Mouse (Mus musculus) adrenal gland, postnatal 25 days (tissue): ENCODE data around the gene Pdilt. TPM values are rescaled to one million over a fixed set of nuclear protein-coding genes. Genes with fewer than 3 reads are reported as not detected.
"Not testable (repeated sequence)": the region's sequence is repeated elsewhere in the genome, so short reads cannot be mapped to it uniquely, and the experiment has no call there.

Source experiments
- DNase-seq: peaks from one replicate; pipeline ENCODE4 v3.0.0; 2021; ENCODE audit warnings: mixed read lengths
- long read RNA-seq: library from polyadenylated mRNA; stranded (forward); transcript quantifications from one replicate; pipeline ENCODE4 v2.0.0, GENCODE M21; 2021
- total RNA-seq: library from RNA; stranded (reverse); gene quantifications from 2 replicates; pipeline ENCODE4 v1.2.3, GENCODE M21; 2021

Pdilt gene
- not detected in 2 replicates for total RNA-seq
- long read RNA-seq, partial matches to known transcripts: 0 of 2 reads
- long read RNA-seq, other reads (novel, unspliced or antisense): 2 of 2 reads

DNA sequence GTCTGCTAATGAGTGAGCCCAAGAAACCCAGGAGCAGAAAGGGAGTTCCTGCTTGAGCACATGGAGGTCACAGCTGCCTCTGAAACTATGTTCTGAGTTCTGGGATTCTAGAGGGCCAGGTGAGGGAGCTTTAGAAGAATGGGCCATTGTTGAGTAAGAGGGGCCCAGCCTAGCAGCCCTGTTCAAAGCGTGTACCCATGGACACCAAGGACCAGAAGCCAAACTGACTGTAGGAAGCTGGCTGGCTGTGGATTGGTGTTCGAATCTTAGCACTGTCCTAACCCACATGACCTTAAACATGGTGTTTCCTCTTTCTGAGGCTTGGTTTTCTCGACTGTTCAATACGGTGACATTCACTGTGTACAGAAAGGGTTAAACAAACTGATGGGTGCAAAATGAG, at the start of gene Pdilt:
Gene Pdilt (minus strand): TSS at position 101 of the 400 bp plus-strand sequence.
- DNase-seq: no peak

DNA sequence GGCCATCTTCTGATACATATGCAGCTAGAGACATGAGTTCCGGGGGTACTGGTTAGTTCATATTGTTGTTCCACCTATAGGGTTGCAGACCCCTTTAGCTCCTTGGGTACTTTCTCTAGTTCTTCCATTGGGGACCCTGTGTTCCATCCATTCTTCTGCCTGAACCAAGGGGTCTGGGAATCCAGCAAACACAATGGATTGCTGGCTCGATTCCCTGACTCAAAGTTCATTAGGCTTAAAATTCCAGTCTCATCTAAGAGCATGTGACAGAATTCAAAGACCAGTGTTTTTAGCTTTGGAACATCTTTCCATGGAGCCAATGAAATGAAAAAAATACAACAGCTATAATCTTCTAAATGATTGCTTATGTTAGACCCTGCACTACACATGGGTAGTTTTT, 39.2 kb upstream of the Pdilt start:
- DNase-seq: not testable (repeated sequence)

DNA sequence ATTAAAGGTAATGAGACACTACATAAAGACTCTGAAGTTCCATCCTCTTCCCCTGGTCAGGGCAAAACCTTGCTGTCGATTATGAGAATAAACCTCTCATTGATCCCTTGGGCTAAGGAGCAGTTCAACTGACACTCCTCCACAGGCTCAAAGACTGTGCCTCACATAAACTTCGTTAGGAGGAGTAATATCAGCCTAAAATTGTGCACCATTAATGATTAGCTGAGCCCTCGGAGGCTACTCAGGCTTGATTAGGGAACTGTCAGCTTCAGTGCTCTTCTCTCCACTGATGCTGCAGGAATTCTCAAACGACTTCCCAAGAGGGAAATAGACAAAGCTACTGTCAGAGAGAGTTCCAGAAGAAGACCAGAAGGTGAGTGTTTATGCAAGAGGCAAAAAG, 38.2 kb upstream of the Pdilt start:
- DNase-seq: no peak

DNA sequence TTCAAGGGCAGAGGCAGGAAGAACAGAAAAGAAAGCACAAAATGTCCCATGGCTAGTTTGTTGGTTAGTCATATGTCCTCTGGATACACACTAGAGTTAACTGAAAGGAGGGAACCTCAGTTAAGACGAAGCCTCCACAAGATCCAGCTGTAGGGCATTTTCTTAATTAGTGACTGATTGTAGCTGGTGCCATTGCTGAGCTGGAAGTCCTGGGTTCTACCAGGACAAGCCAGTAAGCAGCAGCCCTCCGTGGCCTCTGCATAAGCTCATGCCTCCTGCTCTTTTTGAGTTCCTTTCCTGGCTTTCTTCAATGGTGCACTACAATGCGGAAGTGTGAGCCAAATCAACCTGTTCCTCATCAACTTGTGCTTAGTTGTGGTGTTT, 37.2 kb upstream of the Pdilt start:
- no peak for DNase-seq

DNA sequence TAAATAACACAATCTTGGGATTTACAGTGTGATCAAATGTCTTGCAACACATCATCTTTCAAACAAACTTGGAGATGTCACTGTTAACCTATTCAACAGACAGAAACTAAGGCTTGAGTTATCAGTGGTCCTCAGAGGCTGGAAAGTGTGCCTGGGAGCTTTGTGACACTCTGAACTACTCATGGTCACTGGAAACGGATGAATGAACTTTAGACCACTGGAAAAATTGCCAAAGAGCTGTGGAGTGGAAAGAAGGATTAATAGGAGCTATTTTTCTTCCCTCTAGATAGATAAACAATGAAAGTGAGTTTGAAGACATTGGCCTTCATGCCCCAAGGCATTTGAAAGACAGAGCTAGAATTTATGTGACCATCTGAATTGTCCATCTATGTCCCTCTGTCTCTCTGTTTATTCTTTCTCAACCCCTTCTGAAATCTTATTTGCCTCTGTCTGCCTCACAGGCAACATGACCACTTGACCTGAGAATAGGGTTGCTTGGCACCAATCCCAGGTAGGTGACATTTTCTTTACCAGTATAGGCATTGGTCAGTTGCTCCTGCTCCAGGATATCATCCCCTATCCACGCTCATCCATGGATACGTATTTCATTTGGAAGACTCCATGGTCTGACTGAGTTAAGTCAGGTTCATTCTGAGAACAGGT, 36.6 kb upstream of the Pdilt start:
- no peak for DNase-seq

DNA sequence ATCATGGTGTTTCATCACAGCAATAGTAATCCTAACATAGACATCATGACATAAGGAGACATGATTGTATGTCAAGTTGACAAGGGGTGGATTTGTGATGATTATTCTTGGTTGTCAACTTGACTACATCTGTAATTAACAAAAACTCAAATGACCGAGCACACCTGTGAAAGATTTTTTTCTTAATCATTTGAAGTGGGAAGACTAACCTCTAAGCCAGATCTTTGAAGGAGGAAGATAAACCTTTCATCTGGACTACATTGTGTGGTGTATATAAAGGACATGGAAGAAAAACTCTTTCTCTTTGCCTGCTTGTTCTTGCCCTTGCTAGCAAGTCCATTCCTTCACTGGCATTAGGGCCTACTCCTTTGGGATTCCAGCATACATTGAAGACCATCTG, 30.8 kb upstream of the Pdilt start, which contains the start of gene Acsm2:
Gene Acsm2 (plus strand): TSS at position 301 of the 400 bp plus-strand sequence.
- no peak for DNase-seq

DNA sequence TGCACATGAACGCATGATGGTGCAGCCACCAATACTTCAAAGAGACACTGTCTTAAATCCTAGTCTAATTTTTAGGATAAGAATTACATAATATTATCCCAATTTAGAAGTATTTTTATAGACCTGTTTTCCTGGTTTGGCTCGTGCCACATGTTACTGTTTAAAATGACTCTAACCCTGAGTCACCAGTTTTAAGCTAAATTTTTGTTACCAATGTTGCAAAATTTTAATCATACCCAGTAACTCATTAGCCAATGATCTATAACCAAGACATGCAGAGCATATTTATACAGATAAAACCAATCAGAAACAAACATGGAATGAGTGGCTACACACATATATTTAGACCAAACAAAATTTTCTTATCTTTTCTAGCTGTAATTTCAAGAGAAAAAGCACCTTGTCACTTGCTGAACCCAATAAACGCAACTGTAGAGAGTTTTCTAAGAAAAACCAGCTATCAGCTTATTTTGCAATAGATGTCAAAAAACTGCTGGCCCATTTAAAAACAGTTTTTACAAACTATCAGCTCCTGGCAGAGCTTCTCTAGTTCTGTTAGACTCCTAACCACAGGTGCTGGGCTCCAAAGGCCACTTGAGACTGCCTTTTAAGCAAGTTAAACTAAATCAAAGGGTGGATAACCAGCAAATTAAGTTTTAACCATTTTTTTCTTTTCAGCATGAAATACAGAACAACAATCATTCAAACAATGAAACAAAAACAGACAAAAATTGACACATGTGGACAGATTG, 27.4 kb upstream of the Pdilt start:
- DNase-seq: no peak

DNA sequence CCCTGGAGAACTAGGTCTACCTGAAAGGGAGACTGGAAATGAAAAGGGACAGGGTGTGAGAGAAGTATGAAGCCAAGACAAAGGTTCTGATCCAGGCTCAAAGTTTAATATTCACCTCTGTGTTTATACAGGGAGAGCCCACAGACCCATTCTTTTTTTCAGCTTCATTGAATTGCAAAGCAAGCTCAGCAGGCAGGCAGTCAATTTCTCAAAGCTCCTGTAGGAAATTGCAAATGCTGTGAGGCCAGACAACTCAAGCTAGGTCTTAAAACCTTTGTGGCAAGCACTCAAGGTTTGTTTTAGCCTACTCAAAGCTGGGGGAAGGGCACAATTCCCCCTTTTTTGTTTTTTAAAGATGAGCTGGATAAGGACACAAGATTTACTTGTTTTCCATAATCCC, 22.3 kb upstream of the Pdilt start:
- DNase-seq: no peak

DNA sequence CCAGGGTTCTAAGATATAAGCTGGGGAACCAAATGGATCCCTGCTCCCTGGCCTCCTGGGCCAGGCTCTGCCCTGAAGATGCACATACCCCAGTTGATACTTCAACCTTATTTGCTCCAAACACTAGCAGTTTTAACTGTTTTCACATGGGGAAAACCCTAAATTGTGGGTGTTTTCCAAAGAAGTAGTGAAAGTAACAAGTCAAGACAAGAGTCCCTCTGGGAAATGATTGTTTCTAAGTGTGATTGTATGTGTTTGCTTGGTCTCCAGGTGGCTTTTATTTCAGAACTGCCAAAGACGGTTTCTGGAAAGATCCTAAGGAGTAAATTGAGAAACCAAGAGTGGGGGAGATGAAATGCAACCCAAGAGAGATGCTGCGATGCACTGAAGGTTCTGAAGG, 19.2 kb upstream of the Pdilt start:
- DNase-seq: no peak

DNA sequence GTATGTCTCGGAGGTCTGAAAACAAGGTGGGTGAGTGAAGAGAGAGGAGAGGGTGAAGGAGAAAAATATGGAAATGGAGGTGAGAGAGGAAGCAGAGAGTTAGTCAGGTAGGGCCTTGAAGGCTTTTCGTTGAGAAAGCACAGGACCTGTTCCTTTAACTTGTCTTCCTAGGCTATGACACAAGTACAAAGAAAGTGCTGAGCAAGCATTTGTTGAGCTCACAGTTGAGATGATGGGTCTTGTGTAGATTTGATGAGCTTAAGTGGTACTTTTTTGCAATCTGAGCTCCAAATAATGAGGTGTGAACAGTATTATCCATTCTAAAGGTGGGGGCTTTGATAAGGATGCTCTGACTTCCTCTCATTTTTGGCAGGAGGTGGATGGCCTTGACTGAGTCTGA, 11.1 kb upstream of the Pdilt start:
- DNase-seq: no peak

DNA sequence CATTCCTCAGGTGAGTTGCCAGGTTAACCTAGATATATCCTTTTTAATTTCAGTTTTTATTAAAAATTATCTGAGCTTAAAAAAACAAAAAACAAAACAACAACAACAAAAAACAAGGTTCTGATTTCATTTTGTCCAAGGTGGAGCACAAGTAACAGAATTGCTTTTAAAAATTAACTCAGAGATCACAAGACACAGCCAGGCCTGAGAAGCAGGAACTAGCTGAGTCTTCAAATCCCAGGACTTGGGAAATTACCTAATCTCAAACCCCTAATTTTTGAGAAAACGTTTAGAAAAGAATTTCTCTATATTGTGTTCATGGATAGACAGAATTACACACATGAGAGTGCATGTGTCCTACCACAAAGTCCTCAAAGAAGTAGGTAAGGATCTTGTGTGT, 9.6 kb upstream of the Pdilt start:
- DNase-seq: no peak

DNA sequence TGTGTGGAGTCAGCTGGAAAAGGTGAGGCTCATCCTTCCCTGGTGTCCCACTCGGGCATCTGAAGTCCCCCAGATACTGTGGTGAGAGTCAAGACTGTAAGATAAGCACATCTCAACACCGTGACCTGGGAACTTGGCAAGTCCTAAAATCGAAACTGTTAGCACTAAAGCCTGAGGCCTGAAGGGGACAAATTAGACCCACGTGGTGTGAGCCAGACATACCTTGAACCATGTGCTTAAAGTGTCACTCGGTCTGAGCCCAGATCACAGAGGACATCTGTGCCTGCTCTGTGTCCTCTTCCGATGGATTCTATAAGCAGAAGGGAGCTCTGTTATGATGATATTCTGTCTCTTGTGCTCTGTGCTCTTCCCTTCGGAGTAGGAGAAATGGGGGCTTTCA, 5.3 kb upstream of the Pdilt start:
- no peak for DNase-seq

DNA sequence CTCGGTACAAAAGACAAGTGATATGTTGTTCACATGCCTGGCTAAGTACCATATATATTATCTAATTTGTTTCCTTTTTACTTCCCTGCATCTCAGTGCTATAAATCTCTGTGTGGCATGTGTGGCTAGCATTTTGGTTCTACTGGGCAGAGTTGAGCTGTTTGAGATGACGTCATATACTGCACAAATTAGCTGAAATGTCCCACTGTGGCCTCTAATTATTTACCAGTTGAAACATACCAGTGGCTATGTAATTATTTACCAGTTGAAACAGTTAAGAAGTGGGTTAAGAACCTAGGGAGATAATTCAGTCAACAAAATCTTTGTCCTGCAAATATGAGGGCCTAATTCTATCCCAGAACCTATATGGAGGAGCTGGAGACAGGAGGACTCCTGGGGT, 4.3 kb upstream of the Pdilt start:
- no peak for DNase-seq

DNA sequence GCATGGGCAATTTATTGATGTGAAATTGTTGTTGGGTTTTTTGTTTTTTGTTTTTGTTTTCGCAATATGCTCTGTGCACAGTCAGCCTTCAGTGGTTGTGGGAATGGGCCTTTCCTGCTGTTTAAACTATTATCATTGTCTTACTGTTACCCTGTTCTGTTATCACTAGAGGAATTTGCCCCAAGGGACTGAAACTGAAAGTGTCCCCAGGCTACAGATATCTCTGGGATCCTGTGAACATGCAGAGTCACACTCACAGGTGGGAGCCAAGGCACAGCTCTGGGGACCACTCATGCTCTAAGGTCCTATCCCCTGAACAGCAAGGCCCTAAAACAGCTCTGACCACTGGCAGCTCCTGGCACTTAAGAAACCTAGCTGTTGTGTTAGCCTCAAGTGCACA, 3.8 kb upstream of the Pdilt start:
- DNase-seq: no peak

DNA sequence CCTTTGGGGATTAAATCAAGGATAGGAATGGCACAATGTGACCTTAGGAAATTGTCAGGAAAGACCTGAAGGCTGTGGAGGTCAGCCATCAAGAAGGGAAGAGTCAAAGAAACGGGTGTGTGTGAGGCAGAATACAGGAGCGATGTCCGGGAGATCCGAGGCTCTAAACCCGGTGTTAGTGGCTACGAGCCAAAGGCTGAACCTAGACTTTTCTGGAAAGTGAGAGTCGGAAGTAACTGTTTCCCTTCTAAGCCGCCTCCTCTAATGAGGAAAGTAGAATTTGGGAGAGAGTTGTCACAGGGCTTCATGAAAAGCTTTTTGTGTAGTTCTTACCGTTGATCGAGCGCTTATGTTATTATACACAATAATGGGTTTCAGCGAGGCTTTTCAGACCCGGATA, 3.2 kb upstream of the Pdilt start:
- DNase-seq: no peak

DNA sequence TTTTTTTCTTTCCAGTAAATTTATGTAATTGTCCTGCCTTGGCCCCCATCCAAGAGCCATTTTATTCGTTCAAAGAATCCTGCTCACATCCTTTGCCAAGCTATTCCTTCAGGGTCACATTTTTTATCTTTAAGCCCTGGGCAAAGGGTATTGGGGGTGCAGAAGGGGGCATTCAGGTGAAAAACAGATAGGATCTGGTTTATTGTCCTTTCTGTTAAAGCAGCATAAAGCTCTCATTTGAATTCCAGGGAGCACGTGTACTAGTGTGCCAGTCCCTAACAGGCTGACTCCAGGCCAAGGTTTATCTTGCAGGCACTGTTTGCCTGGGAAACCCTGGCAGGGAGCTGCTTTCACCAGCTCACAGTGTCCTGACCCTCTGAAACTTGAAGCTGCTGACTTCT, 2.6 kb upstream of the Pdilt start:
- DNase-seq: peak; percentile 43

DNA sequence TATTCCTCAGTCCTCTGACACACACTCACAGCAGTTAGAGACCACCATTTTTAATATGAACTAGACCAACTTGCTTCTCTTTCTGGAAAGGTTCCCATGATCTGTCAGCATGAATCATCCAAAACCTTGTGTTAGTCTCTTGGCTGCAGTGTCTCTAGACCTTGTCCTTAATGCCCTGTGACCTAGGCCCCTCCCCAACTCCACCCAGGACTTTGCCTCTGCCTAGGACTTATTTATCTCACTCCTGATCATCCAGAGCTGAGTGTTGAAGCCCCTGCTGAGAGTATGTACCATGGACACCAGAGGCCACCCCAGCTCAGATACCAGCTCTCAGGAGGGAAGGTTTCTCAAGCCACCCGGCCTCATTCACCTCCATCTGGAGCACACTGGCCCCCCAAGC, 904 bp downstream of the Pdilt start:
- DNase-seq: no peak

DNA sequence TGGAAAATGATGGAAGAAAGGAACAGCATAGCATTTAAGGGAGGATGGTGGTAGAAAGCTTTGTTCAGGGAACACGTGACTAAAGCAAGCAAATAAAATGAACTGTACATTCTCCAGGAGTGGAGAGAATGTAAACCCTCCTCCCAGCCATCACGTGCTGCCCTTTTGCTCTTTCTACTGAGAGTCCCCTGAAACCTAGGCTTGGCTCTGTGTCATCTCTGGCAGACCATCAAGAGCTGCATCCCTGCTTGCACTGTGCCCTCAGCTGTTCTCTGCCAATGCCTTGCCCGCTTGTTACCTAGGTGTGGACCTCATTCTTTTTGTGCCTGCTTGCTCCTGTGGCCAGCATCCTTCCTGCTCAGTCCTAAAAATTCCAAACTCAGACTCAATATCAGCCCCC, 1.5 kb downstream of the Pdilt start:
- no peak for DNase-seq

DNA sequence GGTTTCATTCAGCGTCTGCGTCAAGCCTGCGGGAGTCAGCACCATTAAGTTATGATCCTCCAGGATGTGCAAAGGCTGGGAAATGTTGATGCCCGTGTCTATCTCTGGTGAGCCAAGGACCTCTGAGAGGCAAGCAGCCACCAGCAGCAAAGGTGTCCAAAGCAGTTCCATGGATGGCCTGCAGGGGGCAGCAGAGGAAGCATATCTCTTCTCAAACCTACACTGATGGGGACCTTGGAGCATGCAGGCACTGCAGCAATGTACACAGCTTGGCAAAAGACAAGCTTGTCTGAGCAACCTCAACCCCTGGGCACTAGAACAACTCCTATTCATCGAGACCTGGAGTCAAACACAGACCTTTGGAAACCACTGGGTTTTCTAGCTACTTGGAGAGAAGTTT, 3.6 kb downstream of the Pdilt start:
- peak; percentile 83 for DNase-seq

DNA sequence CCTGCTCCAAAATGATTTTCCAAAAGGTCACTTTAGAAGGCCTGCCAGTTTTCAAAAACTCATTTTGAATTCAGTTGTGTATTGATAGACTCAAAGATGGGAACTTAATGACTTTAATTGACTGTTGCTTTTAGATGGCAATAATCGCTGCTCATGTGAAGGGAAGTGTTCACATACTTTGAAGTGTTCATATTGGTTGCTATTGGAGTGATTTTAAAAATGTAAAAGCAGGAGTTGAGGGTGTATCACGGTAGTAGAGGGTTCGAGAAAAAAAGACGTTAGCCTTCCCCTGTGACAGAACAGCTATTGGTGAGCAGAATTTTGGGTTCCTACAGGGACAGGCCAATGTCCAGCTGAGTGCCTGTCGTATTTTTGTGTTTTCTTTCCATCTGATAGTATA, 4.1 kb downstream of the Pdilt start, which contains the start of gene Acsm5:
Gene Acsm5 (plus strand): TSS at position 301 of the 400 bp plus-strand sequence.
- no peak for DNase-seq

DNA sequence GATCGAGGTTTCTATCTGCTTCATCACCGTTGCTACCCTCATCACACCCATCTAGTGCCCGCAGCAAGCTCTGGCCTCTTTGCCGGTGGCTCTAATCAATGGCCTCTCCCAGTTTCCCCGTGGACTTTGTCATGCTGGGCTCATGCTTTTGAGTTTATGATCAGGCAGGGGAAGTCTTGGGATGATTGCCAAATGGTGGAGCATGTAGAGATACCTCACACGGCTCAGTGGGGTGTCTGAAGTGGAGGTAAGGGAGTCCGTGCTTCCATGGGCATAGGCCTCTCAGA, 7.1 kb downstream of the Pdilt start:
- no peak for DNase-seq

DNA sequence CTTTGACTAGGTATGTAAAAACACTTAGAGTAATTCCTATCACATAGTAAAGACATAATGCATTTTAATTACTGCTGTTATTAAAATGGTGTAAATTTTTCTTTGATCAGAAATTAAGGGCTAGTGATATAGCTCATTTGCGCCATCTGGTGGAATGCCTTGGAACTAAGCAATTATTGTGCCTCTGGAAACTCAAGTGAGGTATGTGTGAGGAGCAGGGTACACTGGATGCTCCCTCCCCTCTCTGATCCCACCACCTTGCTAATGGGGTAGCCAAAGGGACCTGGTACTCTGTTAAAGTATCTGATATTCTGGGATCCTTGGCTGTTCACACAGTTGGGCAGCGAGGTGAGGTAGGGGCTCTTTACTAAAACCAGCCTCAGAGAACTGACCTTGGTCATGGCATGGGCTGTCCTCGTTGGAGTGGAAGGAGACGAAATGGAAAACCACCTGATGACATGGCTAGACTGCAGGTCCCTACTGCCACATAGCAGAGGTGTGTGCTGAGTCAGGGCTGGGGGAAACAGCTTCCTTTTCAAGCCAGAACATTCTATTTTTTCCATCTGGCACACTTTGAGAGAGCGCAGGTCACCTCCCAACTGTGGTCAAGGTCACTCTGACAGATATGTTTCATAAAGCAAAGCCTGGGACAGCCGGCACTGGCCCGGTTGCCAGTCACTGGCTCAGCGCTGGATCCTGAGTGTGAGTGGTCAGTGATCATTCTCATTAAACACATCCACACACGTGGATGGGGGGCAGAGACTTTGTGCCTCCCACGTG, 7.6 kb downstream of the Pdilt start:
- DNase-seq: peak; percentile 37

DNA sequence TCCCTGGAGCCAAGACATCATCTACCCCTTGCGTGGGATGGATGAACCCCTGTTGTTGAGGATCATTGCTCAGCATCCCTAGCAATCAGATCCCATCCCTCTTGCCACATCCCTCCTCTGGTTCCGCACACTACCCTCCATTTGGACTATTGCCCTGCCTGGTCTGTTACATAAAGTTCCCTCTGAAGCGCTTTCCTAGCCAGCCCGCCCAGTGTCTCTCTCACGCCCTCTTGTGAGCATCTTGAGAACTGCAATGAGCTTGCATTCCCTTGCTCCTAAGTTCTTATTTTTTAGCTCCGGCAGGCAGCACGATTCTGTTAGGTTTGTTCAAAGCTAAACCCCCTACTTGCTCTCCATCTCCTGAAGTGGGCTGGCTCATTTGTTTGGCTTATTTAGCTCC, 10.2 kb downstream of the Pdilt start:
- peak; percentile 41 for DNase-seq
